Mouse (Mus musculus) liver, postnatal 0 days (tissue): ENCODE results near the gene Nup88. TPM values are rescaled to one million over a fixed set of nuclear protein-coding genes. Genes with fewer than 3 reads are reported as not detected.

ENCODE experiments used
- ATAC-seq: fragments of 200-750 bp; cut with Nextera tagmentation; 2 replicates; pipeline ENCODE4 v1.8.0; 2017; ENCODE audit warnings: mild to moderate bottlenecking, moderate library complexity
- DNase-seq: peaks from one replicate; pipeline ENCODE4 v3.0.0-alpha.2; 2016
- H3K27ac ChIP-seq: fragments of 300-500 bp; sonication (generic); 2 replicates; pipeline ENCODE4 v1.5.1; 2014; ENCODE audit warnings: antibody characterized with exemption, moderate library complexity, mild to moderate bottlenecking, low read depth
- H3K27me3 ChIP-seq: fragments of 300-500 bp; sonication (generic); 2 replicates; pipeline ENCODE4 v1.6.1; 2014; ENCODE audit warnings: low read length, control low read depth, mixed read lengths; ENCODE audit not compliant: insufficient read depth
- H3K36me3 ChIP-seq: fragments of 300-500 bp; sonication (generic); replicated peaks from 2 replicates; pipeline ENCODE4 v1.6.1; 2014; ENCODE audit warnings: mild to moderate bottlenecking, control low read depth, low read length, moderate library complexity, mixed read lengths; ENCODE audit not compliant: insufficient read depth
- H3K4me1 ChIP-seq: fragments of 300-500 bp; sonication (generic); 2 replicates; pipeline ENCODE4 v1.6.1; 2014; ENCODE audit warnings: antibody characterized with exemption, mild to moderate bottlenecking, control low read depth; ENCODE audit not compliant: insufficient read depth
- H3K4me2 ChIP-seq: fragments of 300-500 bp; sonication (generic); 2 replicates; pipeline ENCODE4 v1.6.1; 2014; ENCODE audit warnings: low read depth, mild to moderate bottlenecking, low read length, moderate library complexity, mixed read lengths
- H3K4me3 ChIP-seq: fragments of 300-500 bp; sonication (generic); 2 replicates; pipeline ENCODE4 v1.5.1; 2014; ENCODE audit warnings: low read depth, low read length
- H3K9ac ChIP-seq: fragments of 300-500 bp; sonication (generic); replicated peaks from 2 replicates; pipeline ENCODE4 v1.6.1; 2014; ENCODE audit warnings: mild to moderate bottlenecking, moderate library complexity
- H3K9me3 ChIP-seq: fragments of 300-500 bp; sonication (generic); 2 replicates; pipeline ENCODE4 v1.6.1; 2016; ENCODE audit warnings: mild to moderate bottlenecking, control low read depth, low read length, mixed read lengths
- CTCF ChIP-seq: sonication (generic); IDR thresholded peaks from 2 replicates; pipeline ENCODE4 v1.5.1; 2016; ENCODE audit warnings: antibody characterized with exemption, low read depth
- EP300 ChIP-seq: IDR thresholded peaks from 2 replicates; pipeline ENCODE4 v1.6.1; 2016; ENCODE audit warnings: antibody characterized with exemption, low read depth, mild to moderate bottlenecking
- WGBS: fragments of 180-500 bp; shearing (Covaris S2); extraction: QIAGEN DNeasy Blood & Tissue Kit; methylation state at CpG from one replicate; pipeline ENCODE4 v1.1.7; 2014; ENCODE audit not compliant: insufficient replicate concordance; 5-methylcytosine and 5-hydroxymethylcytosine counted together
- polyA plus RNA-seq: library from polyadenylated mRNA; unstranded; fragments of >200 nt; fragmentation: Nextera tagmentation; extraction: Ambion mirVana; gene quantifications from 2 replicates; pipeline ENCODE4 v1.2.1, GENCODE M21; 2015

The Nup88 gene
- polyA plus RNA-seq, 1 experiment from 2014 or later, result 33.1 TPM

DNA sequence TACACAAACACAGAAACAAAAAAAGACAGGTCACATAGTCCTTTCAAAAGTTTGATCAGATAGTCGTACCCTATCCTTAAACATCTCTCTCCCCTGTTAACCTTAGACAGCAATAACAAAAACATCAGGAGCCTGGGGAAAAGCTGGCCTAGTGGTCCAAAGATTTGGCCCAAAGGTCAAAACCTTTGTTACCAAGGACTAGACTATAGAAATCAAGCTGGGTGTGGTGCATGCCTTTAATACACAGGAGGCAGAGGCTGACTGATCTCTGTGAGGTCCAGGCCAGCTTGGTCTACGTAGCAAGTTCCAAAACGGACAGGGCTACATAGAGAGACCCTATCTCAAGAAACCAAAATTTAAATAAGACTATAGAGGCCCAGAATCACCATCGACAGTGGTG, 15.1 kb downstream of the Nup88 start:
- ATAC-seq, result no peak
- Histone ChIP-seq H3K27ac (no peak overlapping the region), H3K4me3 (no peak overlapping the region), H3K36me3 (peaks cover 83% of the 10 kb centered on the region), H3K4me2 (no peak overlapping the region), H3K9ac (no peak overlapping the region), H3K27me3 (no peaks in the 10 kb centered on the region), H3K4me1 (no peaks in the 10 kb centered on the region), H3K9me3 (no peaks in the 10 kb centered on the region)
- no peak for TF ChIP-seq EP300
- TF ChIP-seq CTCF, result no peak
- no peak for DNase-seq
- WGBS, result 82% methylated on average over 4 of the region's 4 CpGs

GRCm38 (mm10) chr11:70944935-70945817, 24.6 kb downstream of the Nup88 start:
- WGBS, result 82% methylated on average over 4 of the region's 4 CpGs

DNA sequence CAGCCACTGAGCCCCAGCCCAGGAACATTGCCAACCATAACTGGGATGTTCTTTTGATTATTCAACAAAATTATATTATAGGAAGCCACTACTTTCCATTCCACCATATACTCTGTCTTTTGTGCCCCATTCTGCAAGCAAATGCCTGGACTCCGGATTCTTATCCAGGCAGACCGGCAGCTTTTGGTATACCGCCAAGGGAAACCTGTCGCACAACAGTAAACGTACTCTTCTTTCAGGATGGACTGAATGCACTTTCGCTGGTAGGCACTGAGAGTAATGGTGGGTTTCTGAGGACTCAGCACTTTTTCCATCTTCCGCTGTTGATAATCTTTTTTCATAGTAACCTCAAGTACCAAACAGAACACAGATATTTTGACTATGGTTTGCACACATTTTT, 26.1 kb downstream of the Nup88 start:
- ATAC-seq, result no peak
- no peak for DNase-seq
- Histone ChIP-seq H3K9me3 (no peaks in the 10 kb centered on the region), H3K27me3 (no peaks in the 10 kb centered on the region), H3K27ac (no peak overlapping the region), H3K4me3 (no peak overlapping the region), H3K4me2 (no peak overlapping the region), H3K36me3 (peaks cover 80% of the 10 kb centered on the region), H3K9ac (no peak overlapping the region), H3K4me1 (no peaks in the 10 kb centered on the region)
- WGBS, result 92% methylated on average over 7 of the region's 7 CpGs
- TF ChIP-seq CTCF, result no peak
- TF ChIP-seq EP300, result no peak

More at GRCm38 (mm10) chr11:70944935-70945817, 24.6 kb downstream of the Nup88 start:
- no peak for TF ChIP-seq EP300
- TF ChIP-seq CTCF, result no peak
- H3K27ac ChIP-seq, result no peak overlapping the region
- no peaks in the 10 kb centered on the region for H3K9me3 ChIP-seq
- H3K27me3 ChIP-seq, result no peaks in the 10 kb centered on the region
- DNase-seq (no peak), ATAC-seq (peak; percentile 41; the same call in 1 of the 2 replicates)
- no peak overlapping the region for H3K9ac ChIP-seq
- no peak overlapping the region for H3K4me3 ChIP-seq
- H3K4me2 ChIP-seq, result no peak overlapping the region
- no peaks in the 10 kb centered on the region for H3K4me1 ChIP-seq
- peaks cover 85% of the 10 kb centered on the region for H3K36me3 ChIP-seq

DNA sequence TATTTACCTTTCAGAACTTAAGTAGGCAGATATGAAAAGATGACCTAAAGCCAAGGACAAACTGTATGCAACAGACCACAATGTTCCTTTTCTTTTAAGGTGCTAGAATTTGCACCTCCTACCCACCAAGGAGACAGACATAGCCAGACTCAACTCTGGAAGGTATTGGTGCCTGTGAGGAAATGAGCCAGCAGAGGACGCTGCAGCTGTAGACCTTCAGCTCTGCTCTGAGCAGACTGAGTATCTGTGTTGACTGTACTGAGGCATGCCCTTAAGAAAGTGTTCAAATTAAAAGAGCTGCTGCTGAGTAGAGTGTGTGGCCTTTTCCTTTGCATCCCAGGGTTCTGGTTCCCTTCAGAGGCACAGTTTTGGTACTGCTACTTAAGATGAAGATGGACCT, 27.2 kb downstream of the Nup88 start:
- no peaks in the 10 kb centered on the region for H3K27me3 ChIP-seq
- no peak for DNase-seq
- WGBS, result 82% methylated on average over 1 of the region's 1 CpGs
- H3K4me3 ChIP-seq, result no peak overlapping the region
- no peaks in the 10 kb centered on the region for H3K9me3 ChIP-seq
- H3K4me2 ChIP-seq, result no peak overlapping the region
- H3K9ac ChIP-seq, result no peak overlapping the region
- no peaks in the 10 kb centered on the region for H3K4me1 ChIP-seq
- TF ChIP-seq EP300 (no peak), CTCF (no peak; the same call in 1 of the 2 replicates)
- no peak for ATAC-seq
- H3K36me3 ChIP-seq, result peaks cover 80% of the 10 kb centered on the region
- H3K27ac ChIP-seq, result no peak overlapping the region

GRCm38 (mm10) chr11:70935316-70935715, 34.5 kb downstream of the Nup88 start:
- ATAC-seq (no peak), DNase-seq (no peak)
- no peak overlapping the region for H3K9ac ChIP-seq
- no peak overlapping the region for H3K4me3 ChIP-seq
- WGBS, result 86% methylated on average over 7 of the region's 7 CpGs
- no peak overlapping the region for H3K27ac ChIP-seq
- 0 out of 2 replicates have a peak, but pooled peaks have one; percentile 18 for TF ChIP-seq CTCF
- TF ChIP-seq EP300, result no peak
- no peaks in the 10 kb centered on the region for H3K4me1 ChIP-seq
- H3K9me3 ChIP-seq, result no peaks in the 10 kb centered on the region
- no peaks in the 10 kb centered on the region for H3K27me3 ChIP-seq
- peaks cover 61% of the 10 kb centered on the region for H3K36me3 ChIP-seq
- H3K4me2 ChIP-seq, result no peak overlapping the region

DNA sequence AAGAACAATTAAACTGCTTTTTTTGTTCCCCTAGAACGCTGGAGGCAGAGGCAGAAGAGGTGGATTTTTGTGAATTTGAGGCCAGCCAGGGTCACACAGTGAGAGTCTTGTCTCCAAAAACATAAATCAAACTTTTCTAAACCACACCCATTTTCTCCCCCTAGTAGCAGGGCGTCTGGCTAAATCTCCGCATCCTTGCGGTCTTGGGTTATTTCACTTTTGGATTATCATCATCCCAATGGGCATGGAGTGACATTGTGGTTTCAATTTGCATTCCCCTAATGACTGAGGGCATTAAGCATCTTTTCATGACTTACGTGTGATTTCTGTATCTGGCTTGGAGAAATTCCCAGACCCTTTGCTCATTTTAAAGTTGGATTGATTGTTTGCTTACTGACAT, 38.3 kb downstream of the Nup88 start:
- DNase-seq (no peak), ATAC-seq (no peak)
- no peak overlapping the region for H3K9ac ChIP-seq
- 87% methylated on average over 5 of the region's 5 CpGs for WGBS
- peaks cover 40% of the 10 kb centered on the region for H3K36me3 ChIP-seq
- no peaks in the 10 kb centered on the region for H3K27me3 ChIP-seq
- H3K27ac ChIP-seq, result no peak overlapping the region
- no peak overlapping the region for H3K4me2 ChIP-seq
- H3K9me3 ChIP-seq, result no peaks in the 10 kb centered on the region
- no peak overlapping the region for H3K4me3 ChIP-seq
- no peaks in the 10 kb centered on the region for H3K4me1 ChIP-seq
- no peak for TF ChIP-seq CTCF
- no peak for TF ChIP-seq EP300
